Mouse (Mus musculus): ENCODE results near the gene Dtx1. TPM values are rescaled to one million over a fixed set of nuclear protein-coding genes. Genes with fewer than 3 reads are reported as not detected.

The Dtx1 gene
- total RNA-seq (2022), result 10 to 100 TPM; 16.6 to 17.8 (median 17.3) TPM

DNA sequence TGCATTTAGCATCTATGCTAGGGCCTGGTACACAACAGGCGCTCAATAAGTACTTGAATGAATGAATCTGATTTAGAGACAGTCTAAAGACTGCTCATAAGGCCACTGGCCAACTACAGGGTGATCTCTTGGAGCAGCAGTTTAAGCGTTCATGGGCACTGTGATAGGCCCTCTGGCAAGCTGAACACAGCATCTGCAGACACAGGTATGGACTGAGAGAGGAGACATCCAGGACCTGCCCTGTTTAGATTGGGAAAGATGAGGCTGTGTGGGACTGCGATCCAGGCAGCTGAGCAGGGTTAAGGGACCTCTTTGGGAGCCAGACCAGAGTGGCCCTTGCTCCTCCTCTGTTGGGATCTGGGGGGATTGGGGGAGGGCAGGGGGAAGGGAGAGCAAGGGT is at the start of gene Dtx1:
Gene Dtx1, minus strand, starts transcription at position 101 of the 400 bp plus-strand sequence.
- no peak for DNase-seq

DNA sequence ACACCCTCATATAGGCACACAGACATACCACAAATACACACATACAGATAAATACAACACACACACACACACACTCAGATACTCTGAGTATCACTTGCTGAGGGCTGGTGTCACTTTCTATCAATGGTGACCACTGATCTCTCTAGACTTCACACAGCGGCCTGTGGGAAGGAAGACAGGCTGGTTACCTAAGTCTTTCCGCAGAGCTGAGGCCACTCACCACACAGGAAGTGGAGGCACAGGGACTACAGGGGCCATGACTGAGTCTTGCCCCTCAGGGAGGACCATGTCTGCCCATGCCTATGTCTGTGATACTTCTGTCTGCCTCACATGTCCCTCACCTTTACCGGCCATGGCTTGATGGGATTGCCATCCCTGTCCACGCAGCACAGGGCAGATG is 42.5 kb upstream of the Dtx1 start:
- DNase-seq, result no peak

DNA sequence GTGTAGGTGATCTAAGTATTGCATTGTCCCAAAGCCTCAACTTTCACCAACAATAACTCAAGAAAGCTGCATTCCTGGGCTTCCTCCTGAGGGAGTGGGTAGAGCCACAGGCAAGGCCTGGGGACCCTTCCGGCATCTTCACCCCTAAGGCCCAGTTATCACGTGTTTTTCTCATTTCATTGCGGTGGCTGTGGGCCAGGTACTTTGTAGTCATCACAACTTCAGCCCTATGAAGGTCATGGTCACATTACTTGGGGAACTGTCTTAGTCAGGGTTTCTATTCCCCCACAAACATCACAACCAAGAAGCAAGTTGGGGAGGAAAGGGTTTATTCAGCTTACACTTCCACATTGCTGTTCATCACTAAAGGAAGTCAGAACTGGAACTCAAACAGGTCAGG is 41.1 kb upstream of the Dtx1 start:
- peak; percentile 17 for DNase-seq

DNA sequence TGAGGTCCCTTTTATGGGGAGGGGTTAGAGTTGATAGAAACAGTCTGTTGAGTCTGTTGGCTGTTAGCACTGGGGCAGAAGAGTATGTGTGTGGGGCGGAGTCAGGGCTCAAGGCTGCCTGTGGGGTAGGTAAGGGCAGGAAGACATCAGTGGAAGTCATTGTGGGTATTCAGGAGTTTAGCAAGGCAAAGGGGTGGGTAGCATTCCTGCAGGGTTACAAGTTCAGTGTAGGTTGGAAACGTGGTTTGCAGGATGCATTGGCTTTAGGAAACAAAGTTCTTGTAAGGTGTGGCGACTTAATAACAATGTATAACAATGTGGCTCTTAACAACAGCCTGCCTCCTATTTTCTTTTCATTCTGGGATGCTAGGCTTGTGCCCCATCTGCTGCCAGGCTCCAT is 39.5 kb upstream of the Dtx1 start:
- DNase-seq, result no peak

DNA sequence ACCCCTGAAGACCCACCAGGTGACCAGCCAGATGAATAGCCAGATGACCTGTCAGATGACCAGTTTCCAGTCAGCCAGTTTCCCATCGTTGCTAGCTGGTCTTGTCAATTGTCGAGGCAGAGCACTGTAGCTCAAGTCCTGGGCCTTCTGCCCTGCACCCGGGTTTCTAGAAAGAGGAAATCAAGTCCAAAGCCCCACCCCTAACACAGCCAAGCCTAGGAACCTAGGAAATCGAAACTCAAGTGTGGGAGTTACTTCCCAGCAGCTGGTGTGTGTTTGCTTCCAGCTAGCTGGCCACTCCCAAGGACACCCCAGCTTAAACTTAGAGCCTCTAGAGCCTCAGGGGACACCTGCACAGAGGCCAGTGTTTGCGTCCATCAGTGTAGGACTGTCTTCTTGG is 38.0 kb upstream of the Dtx1 start, which contains the start of gene Oas2:
Gene Oas2, minus strand, starts transcription at position 166 of the 400 bp plus-strand sequence.
- no peak for DNase-seq

DNA sequence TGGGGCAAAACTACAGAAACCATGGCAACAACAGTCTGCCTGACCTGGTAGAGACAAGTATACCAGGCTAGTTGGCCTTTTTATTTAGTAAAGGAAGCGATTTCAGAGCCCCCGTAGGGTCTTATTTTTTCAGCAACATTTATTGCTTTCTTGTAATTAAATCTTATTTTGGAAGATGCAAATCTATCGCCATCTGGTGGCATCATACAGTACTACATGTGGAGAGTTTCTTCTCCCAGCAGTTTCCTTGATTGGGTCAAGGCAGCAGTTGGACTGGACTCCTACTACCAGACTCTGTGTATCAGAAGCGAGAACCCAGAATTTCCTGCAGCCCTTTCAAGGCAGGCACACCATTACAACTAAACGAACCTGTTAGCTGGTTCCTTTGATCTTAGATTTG is 34.7 kb upstream of the Dtx1 start:
- DNase-seq, result no peak

DNA sequence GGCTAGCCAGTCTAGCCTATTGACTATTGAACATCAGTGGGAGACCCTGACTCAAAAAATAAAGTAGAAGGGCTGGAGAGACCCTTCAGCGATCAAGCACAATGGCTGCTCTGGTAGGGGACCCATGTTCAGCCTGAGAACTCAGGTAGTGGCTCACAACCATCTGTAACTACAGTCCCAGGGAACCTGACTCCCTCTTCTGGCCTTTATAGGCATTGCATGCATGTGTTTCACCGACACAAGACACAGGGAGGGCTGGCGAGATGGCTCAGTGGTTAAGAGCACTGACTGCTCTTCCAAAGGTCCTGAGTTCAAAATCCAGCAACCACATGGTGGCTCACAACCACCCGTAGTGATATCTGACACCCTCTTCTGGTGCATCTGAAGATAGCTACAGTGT is 30.4 kb upstream of the Dtx1 start:
- DNase-seq, result no peak

DNA sequence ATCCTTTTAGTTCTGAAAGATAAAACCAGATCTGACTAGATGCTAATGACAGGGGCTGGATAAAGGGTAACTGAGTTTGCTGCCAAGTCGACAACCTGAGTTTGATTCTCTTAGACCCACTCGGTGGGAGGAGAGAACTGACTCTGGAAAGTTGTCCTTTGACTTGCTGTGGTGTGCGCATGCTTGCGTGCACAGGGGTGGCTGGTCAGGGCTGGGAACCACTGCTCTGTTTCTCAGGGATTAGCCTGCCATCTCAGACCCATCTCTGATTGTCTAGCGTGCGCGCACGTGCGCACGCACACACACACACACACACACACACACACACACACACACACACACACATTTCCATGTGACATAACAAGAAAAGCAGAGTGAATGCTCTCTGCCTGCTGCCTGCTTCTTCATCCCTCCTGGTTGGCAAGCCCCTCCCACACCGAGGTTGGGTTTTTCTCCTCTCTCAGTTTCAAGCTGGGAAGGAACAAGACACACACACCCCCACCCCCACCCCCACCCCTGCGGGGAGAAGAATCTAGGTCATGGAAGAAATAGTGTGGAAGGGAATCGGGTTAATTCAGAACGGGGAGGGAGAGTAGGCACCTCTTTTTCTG is 22.8 kb upstream of the Dtx1 start:
- DNase-seq, result no peak

DNA sequence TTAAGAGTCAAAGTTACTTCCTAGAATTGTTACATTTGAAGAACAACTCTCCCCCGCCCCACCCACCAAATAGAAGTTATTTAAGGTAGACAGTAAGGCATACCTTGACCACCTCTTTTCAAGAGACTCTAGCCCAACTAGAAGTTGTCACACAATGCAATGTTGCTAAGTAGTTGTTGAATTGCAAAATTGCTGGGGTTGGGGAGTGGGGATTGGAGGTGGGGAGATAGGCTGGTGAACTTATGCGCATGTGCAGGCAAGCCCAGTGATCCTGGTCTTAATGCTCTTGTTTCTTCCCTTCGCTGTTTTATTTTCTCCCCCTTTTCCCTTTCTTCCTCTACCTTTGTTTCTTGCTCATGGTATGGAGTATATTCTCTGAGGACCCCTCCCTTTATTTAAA is 22.0 kb upstream of the Dtx1 start:
- no peak for DNase-seq

DNA sequence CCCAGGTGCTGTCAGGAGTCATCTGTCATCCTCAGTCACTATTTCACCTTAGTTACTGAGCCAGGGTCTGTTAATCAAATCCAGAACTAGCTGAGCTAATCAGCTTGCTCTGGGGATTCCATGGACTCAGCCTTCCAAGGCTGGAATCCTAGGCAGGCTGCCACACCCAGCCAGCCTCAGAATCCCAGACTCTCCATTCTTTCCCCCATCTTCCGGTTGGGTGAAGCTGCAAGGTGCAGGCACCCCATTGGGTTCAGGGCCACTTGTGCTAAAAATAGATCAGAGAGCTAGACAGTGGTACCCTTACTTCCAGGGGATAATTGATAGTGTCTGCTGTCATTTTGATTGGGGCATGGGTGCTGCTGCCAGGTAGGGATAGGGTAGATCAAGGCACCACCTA is 21.0 kb upstream of the Dtx1 start:
- DNase-seq, result no peak

DNA sequence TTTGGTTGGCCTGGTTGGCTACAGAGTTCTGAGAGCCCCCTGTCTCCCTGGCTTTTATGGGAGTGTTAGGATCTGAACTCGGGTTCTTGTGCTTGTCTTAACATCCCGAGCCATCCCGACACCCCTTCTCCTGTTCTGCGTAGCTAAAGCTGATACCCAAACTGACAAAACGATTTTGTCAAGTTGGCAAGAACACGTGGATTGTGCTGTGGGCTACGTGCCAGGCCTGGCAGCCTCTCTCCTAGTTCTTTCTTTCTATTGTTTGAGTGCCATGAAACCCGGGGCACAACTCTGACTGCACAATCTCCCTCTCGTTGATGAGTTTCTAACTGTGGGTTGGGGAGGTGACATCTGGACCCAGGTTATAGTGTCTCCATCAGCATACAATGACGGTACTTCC is 17.6 kb upstream of the Dtx1 start:
- no peak for DNase-seq

DNA sequence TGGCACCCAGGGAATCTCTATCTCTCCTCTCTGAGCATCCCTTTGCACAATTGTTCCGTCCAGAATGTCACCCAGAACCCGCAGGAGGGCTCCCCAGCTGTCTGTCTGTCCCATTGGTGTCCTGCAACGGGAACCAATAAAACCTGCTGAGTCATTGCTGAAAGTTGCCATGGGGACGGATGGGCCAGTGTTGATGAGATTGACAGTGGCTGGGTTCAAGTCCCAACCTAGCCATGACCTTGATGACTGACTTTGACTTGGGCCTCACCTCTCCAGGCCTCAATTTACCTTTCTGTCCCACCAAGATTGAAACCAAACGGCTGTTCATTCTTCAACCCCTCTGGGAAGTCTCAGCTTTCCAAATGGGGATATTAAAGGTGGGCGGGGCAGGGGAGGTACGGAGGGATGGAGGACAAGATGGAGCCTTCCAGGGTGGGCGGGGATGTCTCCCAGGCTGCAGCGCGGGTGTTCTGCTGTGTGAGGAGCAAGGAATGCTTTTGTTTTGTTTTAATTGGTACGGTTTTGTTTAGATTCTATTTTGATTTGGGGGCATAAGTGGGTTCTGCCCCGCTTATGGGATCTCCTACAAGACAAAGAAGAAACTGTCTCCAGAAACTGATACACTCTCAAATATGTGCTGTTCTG is 14.2 kb upstream of the Dtx1 start:
- DNase-seq, result no peak

DNA sequence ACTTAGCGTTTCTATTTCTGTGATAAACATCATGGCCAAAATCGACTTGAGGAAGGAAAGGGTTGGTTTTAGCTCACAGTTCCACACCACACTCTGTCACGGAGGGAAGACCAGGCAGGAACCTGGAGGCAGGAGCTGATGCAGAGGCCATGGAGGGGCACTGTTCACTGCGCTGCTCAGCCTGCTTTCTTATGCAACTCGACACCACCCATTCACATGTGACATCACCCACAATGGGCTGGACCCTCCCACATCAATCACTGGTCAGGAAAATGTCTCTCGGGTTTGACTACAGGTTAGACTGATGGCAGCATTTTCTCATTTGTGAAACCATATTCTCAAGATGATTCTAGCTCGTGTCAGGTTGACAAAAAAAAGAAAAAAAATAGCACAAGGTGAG is 9.3 kb upstream of the Dtx1 start:
- DNase-seq, result no peak

DNA sequence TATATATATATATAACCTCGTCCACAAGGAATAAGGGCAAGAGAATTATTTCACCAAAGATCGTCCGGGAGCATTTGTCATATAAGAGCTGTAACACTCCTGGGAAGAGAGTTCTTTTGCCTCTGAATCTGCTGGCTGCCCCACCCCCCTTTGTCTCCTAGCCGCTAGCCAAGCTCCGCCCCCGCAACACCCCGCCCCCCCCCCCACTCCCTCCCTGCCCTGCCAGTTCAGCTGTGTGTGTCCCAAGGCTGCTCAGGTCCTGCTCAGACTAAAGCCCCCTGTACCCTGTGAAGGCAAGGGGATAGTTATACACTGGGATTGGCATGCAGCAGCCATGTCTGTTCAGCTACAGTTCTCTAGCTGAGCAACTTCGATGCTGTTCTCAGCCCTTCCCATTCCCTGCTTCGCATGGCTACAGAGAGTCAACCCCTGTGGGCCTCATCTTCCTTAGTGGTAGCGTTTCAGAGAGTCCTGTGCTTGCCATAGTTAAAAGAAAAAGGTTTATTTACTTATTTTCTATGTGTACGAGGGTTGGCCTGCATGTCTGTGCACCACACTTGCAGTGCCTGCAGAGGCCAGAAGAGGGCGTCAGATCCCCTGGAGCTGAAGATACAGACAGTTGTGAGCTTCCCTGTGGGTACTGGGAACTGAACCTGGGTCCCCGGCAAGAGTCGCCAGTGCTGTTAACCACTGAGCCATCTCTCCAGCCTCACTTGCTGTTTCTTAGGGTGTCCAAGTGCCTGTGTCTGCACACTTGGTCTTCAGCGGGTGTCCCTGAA is 7.1 kb upstream of the Dtx1 start:
- DNase-seq, result no peak

DNA sequence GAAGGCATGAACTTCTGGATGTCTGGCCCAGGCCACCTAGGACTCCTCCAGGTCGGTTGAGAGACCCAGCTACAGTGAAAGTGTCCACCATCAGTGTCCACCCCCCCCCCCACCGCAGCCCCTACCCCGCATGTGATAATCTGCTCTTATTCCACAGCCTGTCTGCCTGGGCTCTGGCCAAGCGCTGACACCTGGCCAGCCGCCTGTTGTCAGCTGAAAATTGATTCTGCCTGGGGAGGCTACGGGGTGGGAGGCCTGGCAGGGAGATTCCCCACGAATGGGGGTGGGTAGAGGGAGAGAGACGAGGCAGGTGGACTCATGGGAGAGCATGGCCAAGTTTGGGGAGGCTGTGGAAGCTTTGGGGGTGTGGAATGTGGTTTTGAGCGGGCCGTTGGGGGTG is 5.4 kb upstream of the Dtx1 start:
- DNase-seq, result no peak

DNA sequence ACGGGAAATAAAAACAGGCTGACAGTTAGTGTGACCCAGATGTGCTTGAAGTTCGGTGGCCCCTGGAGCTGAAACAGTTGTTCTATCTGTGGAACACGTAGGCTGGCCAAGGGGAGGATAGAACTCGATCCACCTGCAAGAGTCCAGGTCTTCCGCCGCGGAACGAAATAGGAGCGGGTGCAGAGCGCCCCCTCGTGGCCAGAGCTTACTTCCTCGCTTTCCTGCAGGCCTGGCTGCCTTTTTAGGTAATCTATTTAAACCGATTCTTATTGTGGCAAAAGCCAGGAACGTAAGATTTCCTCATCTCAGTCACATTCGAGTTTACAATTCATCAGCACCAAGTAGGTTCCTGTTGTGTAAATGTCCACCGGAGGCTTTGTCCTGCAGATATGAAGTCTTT is 2.6 kb upstream of the Dtx1 start:
- no peak for DNase-seq

DNA sequence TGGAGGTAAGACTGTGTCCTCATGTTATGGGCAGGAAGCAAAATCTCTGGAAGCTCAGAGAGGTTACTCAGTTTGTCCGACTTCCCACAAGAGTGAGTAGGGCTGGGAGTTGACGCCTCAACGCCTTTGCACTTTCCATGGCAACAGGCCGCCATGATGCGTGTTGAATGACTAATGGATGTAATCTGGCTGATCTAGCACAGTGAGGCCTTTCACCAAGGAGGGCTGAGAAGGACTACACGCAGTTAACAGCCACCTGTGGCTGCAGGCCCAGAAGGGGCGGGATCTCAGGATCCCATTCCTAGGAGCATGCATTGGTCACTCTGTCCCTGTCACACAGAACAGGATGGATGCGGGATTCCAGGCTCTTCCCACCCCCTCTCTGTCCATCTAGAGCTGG is 994 bp upstream of the Dtx1 start:
- no peak for DNase-seq

DNA sequence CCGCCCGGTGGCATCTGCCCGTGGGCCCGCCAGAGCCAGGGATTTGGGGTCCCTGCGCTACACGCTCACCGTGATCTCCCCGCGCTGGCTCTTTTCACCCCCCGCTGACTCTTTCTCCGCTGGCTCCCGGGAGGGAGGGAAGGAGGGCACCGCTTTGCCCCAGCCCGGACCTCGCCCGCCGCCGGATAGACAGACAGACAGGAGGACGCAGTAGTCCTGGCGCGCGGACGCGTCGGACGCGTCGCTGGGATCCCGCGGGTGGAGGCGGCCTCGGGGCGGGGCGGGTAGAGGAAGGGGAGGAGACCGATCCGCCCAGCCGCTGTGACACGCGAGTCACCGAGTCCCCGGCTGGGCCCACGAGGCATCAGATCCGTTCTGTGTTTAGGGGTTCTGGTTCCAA is 311 bp downstream of the Dtx1 start:
- DNase-seq, result peak; percentile 66

DNA sequence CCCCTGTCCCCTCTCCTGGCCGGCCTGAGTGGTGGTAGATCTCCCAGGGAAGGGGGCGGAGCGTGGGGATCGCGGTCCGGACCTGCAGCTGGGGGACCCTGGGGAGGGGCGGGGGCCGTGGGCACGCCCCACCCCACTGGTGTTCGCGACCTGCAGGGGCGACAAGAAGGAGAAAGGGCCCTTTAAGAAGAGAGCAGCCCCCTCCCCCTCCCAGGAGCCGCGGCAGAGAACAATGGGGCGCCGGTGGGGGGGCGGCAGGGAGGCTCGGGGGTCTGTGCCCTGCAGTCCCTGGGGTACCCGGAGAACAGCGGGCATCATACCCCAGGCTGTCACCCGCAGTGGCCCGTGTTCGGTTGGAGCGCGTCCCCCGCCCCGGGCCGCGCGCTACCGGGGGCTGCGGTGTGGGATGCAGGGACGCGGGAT is 890 bp downstream of the Dtx1 start:
- DNase-seq, result no peak

DNA sequence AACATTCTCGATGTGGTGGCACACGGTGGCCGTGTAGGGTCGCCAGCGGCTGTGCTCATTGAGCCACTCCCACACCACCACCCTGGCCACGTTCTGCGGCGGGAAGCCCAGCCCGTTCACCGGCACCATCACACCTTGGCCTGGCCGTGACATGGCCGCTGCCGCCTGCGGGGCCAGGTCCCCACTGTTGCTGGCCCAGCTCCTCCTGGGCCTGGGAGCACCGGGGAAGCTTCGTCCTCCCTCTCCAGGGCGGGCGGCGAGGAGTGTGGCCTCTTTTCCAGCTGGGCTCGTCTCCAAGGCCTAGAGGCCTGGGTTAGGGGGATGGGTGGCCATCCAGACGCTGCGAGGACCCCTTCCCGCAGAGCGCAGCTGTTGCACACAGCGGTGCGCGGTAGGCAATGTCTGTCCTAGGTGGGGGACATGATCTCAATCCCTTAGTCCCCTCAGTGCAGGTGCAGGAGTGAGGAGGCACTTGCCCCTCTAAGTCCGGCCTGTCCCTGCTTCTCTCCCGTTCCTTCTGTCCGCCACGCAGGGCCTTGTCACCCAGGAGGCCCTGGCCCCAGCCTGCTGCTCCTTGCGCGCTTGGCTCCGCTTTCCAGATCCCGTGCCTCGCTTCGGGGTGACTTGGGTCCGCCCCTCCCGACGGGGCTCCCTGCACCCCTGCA is 1.4 kb downstream of the Dtx1 start:
- DNase-seq, result no peak

DNA sequence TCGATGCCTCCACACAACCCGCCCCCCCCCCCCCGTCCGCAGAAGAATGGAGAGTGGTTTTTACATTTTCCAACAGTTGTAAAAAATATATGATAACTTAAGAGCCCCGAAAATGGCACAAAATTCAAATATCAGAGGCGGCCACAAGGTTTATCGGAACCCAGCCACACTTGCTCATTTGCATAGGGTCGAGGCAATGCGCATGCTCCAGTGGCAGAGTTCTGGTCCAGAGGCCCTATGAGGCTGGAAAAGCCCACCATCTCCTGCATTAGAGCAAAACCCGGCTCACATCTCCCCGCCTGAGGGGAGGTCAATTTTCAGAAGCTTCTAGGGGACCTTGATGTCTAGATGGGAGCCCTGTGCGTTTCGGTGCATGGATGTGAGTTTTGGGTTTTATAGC is 4.8 kb downstream of the Dtx1 start:
- no peak for DNase-seq

DNA sequence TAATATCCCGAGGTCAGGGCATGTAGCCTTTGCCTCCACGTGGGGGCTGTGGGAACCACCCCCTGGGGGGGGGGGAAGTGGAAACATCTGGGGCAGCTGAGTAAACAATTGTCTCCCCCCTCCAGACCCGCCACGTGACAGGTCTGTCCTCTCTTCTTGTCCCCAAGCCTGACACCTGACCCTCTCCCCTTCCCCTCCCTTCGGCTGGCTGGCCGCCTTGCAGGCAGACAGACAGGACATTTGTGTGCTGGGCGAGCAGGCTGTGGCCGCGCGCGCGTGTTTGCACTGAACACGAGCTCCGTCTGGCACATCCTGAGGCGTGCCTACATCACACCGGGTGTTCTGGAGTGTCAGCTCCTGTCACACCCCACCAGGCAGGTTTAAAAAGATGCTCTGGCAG is 5.2 kb downstream of the Dtx1 start:
- DNase-seq, result no peak

DNA sequence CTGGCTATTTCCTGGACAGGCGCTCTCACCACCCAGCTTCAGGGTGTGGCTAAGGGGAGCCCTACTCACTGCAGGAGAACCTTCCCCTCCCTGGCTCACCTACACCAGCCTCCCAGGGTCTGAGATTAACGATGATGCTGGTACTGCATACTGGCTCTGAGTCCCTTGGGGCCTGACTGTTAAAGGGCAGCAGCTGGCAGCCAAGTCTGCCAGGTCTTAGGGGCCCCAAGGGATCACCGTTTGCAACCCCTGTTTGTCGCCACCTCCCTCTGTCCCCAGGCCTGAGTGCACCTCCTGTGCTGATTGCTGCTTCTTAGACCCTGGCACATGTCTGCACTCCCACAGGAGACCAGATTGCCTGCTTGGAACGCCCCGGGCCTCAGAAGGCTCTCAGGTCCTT is 7.3 kb downstream of the Dtx1 start:
- DNase-seq, result no peak
